Mouse (Mus musculus) urinary bladder, adult 2 months (tissue): Measurements from ENCODE around the gene Ccdc194. TPM values are rescaled to one million over a fixed set of nuclear protein-coding genes. Genes with fewer than 3 reads are reported as not detected.

Experiments used
- DNase-seq: peaks from one replicate; pipeline ENCODE4 v3.0.0; 2022; ENCODE audit warnings: low spot score
- polyA plus RNA-seq: library from polyadenylated mRNA; depleted of rRNA; stranded (reverse); fragments of >200 nt; gene quantifications from 2 replicates; pipeline ENCODE4 v1.2.3, GENCODE M21; 2012

Ccdc194 gene
- polyA plus RNA-seq, 1 experiment = 0.12 TPM

DNA sequence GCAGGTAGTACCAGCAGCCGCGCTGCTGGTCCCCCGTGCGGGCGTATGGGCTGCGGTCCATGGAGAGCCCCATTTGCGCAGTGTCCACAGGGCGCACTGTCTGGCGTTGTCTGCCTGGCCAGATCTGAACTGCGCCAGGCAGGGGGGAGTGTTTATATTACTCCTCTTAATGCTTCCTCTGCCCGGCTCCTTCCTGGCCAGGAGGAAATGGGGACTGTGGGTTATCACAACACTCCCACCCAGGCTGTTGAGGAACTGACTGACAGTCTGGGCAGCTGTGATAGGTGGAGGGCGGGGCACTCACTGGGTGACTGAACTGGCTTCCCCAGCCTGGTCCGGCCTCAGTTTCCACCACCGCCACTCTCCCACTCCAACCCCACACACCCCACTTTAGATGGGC, 13.9 kb downstream of the Ccdc194 start, which contains the start of gene Plvap:
Gene Plvap, minus strand, starts transcription at position 109 of the 400 bp plus-strand sequence.
- no peak for DNase-seq

DNA sequence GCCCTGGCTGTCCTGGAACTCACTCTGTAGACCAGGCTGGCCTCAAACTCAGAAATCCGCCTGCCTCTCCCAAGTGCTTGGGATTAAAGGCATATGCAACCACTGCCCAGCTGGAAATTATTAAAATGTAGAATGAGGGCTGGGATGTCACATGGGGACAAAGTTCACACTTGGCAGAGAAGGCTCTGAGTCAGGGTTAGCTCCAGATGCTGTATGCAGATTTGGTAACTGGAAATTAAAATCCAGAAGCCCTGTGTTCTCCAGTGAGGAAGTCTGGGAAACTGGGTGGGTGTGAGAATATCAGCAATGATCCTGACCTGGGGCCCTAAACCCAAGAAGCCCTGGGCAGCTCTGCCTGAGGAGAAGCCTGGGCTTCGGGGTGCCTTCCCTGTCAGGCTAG, 16.2 kb downstream of the Ccdc194 start:
- no peak for DNase-seq

DNA sequence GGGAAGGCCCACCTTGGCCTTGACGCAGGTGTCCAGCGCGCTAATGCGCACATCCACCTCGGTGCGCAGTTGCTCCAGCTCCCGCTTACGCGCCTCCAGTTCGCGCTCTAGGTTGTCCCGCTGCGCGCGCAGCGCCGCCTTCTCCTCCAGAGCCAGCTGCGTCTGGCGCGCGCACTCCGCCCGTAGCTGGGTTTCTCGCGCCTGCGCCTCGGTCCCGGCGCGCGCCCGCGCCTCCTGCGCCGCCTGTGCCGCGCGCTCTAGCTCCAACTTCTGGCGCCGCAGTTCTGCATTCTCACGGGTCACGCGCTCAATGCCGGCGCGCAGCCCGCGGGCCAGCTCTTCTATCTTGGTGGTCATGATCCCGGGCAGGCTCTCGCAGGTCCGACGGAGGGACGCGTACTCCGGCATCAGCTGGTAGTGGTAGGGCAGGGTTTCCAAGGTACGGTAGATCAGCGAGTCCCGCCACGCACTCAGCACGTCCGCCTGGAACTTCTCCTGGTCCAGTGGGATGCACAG, 17.9 kb downstream of the Ccdc194 start:
- peak; percentile 45 for DNase-seq

DNA sequence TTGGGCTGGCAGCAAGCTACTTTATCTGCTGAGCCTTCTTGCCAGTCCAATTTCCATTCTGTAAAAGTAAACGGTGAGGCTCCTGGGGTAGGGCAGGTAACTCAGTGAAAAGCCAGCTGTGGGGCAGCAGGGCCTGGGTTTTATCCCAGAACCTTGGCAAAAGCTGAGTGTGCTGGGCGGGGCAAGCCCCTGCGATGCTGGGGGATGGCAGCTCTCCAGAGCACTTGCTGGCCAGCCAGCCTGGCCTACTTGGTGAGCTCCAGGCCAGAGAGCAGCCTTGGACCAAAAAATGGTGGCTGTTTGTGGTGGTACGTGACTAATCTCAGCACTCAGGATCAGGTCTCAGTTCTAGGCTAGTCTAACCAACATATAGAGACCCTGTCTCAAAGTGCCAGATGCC, 19.5 kb downstream of the Ccdc194 start:
- DNase-seq = no peak

- DNase-seq = no peak
Observed at GRCm38 (mm10) chr8:71505326-71505725, 20.2 kb downstream of the Ccdc194 start.

DNA sequence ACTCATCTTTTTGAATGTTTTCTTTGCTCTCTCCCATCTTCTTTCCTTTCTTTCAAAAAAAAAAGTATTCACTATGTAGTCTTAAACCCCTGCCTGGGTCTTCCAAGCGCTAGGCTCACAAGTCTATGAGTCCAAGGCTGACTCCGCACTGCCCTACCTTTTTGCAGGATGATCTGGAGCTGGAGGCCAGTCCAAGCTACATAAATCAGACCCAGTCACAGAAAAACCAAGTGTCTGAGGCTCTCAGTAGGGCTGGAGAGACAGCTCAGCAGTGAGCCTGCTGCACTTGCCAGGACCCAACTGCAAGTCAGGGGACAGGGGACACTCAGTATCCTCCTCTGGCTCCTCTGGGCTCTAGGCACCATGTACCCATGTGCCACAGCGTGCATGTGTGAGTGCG, 21.2 kb downstream of the Ccdc194 start:
- no peak for DNase-seq

DNA sequence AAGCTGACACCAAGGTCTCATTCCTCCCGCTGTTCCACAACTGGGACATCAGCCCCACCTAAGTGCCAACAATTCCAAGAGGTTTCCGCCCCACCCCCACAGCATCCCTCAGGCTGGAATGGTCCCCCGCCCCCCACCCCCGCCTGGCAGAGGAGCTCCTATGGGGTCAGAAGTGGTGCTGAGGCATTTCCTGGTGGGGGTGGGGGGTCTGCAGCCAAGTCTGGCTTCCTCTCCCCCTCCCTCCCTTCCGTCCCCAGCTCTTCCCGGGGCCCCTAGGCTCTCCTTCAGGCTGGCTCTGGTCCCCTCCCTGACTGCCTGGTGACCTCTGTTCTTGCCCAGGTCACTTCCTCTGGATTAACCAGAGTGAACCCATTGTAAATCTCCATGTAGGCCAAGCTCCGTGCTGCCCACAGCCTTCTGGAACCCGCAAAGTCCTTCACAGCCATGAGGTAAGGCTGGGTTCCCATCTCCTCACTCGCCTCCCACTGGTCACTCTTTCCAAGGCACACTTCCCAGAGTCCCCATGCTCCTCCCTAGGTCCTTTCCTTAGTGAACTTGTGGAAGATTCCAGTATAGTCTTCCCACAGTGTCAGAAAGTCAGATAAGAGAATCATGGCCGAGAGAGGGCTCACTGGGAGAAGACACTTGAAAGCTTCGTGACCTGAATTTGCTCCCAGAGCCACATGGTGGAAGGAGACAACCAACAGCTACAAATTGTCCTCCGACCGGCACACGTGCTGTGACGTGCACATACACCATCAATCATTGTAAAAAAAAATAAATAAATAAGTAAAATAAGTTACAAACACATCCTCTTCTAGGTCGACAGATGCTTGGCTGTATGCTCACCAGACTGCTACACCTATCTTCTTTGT, 26.5 kb downstream of the Ccdc194 start:
- no peak for DNase-seq

DNA sequence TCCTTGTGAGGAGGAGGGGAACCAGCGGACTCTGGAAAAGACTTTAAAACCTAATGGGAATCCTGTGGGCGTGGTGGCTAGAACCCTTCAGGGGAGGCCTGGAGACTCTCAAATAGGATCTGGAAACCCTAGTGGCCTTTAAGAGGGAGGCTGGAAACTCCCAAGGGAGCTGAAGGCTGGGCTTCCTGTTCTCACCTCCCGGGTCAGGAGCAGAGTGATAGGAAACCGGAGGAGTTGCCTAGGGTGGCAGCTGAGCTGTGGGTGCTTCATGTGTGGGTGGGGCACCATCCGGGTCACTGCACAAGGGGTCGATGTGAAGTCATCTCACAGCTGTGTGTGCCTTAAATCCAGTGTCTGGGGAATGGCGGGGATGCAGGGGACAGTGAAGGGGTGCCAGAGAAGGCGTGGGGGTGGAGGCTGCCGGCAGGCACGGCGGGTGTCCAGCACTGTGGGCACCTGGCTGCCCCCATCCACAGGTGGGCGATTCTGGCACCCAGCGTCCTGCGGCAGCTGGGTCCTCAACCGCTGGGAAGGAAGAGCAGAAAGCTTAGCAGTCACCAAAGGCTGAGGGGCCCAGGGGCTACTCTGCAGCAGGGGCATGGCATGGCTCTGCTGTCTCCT, 27.5 kb downstream of the Ccdc194 start:
- no peak for DNase-seq

GRCm38 (mm10) chr8:71497077-71497645, 28.4 kb downstream of the Ccdc194 start:
- DNase-seq = no peak

- peak; percentile 63 for DNase-seq
Observed at GRCm38 (mm10) chr8:71496481-71496880, 29.0 kb downstream of the Ccdc194 start.

- DNase-seq = no peak
Observed at GRCm38 (mm10) chr8:71495811-71496210, 29.7 kb downstream of the Ccdc194 start.

- peak; percentile 79 for DNase-seq
Observed at GRCm38 (mm10) chr8:71495039-71495438, 30.5 kb downstream of the Ccdc194 start.

DNA sequence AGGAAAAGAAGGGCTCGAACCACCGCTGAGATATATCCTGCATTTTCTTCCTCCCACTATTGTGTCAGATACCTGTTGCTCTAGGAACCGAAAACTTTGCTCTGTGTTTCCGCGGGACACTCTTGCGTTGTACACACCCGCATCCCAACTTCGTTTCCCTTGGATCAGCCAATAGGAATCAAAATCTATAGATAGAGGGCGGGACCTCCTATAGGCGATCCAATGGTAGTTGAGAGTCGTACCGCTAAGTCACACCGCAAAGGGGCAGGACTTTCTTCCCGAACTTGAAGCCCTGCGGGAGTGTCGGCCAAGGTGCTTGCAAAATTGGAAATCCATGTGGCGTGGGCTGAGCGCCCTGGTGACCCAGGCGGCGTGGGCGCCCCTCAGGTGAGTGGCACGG, 37.1 kb downstream of the Ccdc194 start:
- peak; percentile 63 for DNase-seq

DNA sequence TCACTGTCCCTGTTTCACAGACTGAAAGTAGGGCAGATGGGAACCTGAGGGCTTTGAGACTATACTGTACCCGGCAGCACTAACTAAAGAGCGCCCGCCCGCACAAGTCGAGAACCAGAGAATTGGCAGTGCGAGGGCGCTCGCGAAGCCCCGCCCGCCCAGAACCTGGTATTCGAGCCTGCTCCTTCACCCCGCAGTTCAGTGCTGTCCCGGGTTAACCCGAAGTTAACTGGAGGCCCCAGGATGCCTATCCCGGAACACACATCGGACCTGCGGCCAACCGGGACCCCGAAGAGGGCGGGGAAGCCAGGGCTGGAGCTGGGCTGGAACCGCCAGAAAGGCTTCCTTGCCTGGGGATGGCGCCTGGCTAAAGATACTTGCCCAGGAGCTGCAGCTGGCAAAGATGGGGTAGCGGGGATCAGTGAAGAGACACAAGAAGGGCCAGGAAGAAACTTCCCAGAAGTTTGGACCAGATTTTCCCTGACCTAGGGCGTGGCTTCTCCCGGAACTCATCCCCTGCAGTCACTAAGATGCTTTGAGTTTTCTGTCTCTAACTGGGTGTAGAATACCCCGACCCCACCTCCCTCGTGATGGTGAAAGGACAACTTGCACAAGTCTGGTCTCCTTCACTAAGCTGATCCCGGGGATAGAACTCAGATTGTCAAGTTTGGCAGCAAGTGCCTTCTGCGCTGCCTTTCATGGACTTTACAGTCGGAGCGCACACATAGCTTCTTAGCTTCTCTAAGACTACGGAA, 37.6 kb downstream of the Ccdc194 start, which contains the start of gene Gtpbp3:
Gene Gtpbp3, plus strand, starts transcription at position 413 of the 755 bp plus-strand sequence.
- DNase-seq = peak; percentile 73

GRCm38 (mm10) chr8:71486136-71486529, 39.4 kb downstream of the Ccdc194 start:
- no peak for DNase-seq

- peak; percentile 66 for DNase-seq
Observed at GRCm38 (mm10) chr8:71485142-71486135, 40.1 kb downstream of the Ccdc194 start, which contains the start of gene Ano8. TSS of gene Ano8 (minus strand) at chr8:71485963.

- no peak for DNase-seq
Observed at GRCm38 (mm10) chr8:71484736-71485135, 40.8 kb downstream of the Ccdc194 start.

GRCm38 (mm10) chr8:71483932-71484331, 41.6 kb downstream of the Ccdc194 start:
- DNase-seq = no peak

DNA sequence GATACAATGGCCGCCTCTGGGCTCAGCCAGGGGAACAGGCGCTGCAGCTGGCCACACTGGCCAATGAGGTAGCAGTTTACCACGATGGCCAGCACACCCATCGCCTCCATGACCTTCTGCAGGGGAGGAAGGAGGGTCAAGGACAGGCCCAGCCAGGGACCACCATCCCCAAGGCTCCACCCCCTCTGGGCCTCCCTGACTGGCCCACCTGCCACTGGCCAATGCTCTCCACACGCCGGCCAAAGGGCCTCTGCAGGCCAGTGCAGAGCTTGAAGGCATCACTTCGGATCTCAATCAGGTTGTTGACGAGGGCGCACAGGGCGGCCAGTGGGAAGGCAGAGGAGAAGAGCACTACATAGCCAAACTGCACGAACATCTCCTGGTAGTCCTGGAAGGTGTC, 46.6 kb downstream of the Ccdc194 start:
- DNase-seq = no peak

- DNase-seq = no peak
Observed at GRCm38 (mm10) chr8:71477196-71477845, 48.2 kb downstream of the Ccdc194 start.
